Mouse (Mus musculus) liver, embryonic 14.5 days (tissue): ENCODE data around the gene Rin3. TPM values are rescaled to one million over a fixed set of nuclear protein-coding genes. Genes with fewer than 3 reads are reported as not detected.

Experiments used
- ATAC-seq: fragments of 200-750 bp; cut with Nextera tagmentation; 2 replicates; pipeline ENCODE4 v1.8.0; 2017; ENCODE audit warnings: moderate number of reproducible peaks, mild to moderate bottlenecking, moderate library complexity; ENCODE audit not compliant: insufficient read depth
- DNase-seq, 3 experiments: peaks; one replicate each; pipeline ENCODE4 v3.0.0-alpha.2; 2012 to 2013; ENCODE audit warnings: low read depth in 3 of 3, low spot score in 3 of 3
- H3K27ac ChIP-seq: fragments of 300-500 bp; sonication (generic); 2 replicates; pipeline ENCODE4 v1.5.1; 2014; ENCODE audit warnings: moderate library complexity, mild to moderate bottlenecking, control low read depth, inconsistent platforms
- H3K27me3 ChIP-seq: fragments of 300-500 bp; sonication (generic); 2 replicates; pipeline ENCODE4 v1.6.1; 2014; ENCODE audit warnings: mild to moderate bottlenecking, low read length, moderate library complexity; ENCODE audit not compliant: control insufficient read depth, insufficient read depth
- H3K36me3 ChIP-seq: fragments of 300-500 bp; sonication (generic); replicated peaks from 2 replicates; pipeline ENCODE4 v1.6.1; 2014; ENCODE audit warnings: low read depth; ENCODE audit not compliant: control insufficient read depth, insufficient read depth
- H3K4me1 ChIP-seq, 2 experiments: fragments of 200-500 bp in 1 of 2; fragments of 300-500 bp in 1 of 2; sonication (generic) in 1 of 2; replicated peaks; 2 replicates each; pipeline ENCODE4 v1.6.1; 2012 to 2014; ENCODE audit warnings: antibody characterized with exemption in 1 of 2, inconsistent platforms in 1 of 2, low read length in 1 of 2; ENCODE audit not compliant: control insufficient read depth in 2 of 2, insufficient read depth in 2 of 2
- H3K4me2 ChIP-seq: fragments of 300-500 bp; sonication (generic); 2 replicates; pipeline ENCODE4 v1.6.1; 2014; ENCODE audit warnings: low read depth, mild to moderate bottlenecking, control low read depth, moderate library complexity
- H3K4me3 ChIP-seq, 2 experiments: fragments of 200-500 bp in 1 of 2; fragments of 300-500 bp in 1 of 2; sonication (generic) in 1 of 2; 2 replicates each; pipeline ENCODE4 v1.5.1; 2012 to 2014; ENCODE audit warnings: low read depth in 2 of 2, low read length in 2 of 2, mild to moderate bottlenecking in 2 of 2, control low read depth in 1 of 2, inconsistent platforms in 1 of 2, moderate library complexity in 1 of 2; ENCODE audit not compliant: insufficient read depth in 1 of 2
- H3K9ac ChIP-seq: fragments of 300-500 bp; sonication (generic); replicated peaks from 2 replicates; pipeline ENCODE4 v1.6.1; 2014; ENCODE audit warnings: mild to moderate bottlenecking, control low read depth, moderate library complexity
- H3K9me3 ChIP-seq: fragments of 300-500 bp; sonication (generic); 2 replicates; pipeline ENCODE4 v1.6.1; 2016; ENCODE audit warnings: low read length, mixed read lengths; ENCODE audit not compliant: control insufficient read depth
- CTCF ChIP-seq: IDR thresholded peaks from 2 replicates; pipeline ENCODE4 v1.5.1; 2016; ENCODE audit warnings: antibody characterized with exemption, low read depth, control low read depth
- EP300 ChIP-seq: IDR thresholded peaks from 2 replicates; pipeline ENCODE4 v1.6.1; 2016; ENCODE audit warnings: antibody characterized with exemption, low read depth
- WGBS: fragments of 180-500 bp; shearing (Covaris S2); extraction: QIAGEN DNeasy Blood & Tissue Kit; methylation state at CpG from one replicate; pipeline ENCODE4 v1.1.7; 2014; ENCODE audit not compliant: insufficient replicate concordance; 5-methylcytosine and 5-hydroxymethylcytosine counted together
- polyA plus RNA-seq, 2 experiments: library from polyadenylated mRNA; depleted of rRNA in 1 of 2; stranded (reverse) in 1 of 2; unstranded in 1 of 2; fragments of >200 nt; fragmentation: Nextera tagmentation in 1 of 2; extraction: Ambion mirVana in 1 of 2; gene quantifications; 2 replicates each; pipeline versions ENCODE4 v1.2.1 to v1.2.3; 2012 to 2014

Rin3 gene
- polyA plus RNA-seq, 2 experiments = 3.1 to 4.5 TPM

DNA sequence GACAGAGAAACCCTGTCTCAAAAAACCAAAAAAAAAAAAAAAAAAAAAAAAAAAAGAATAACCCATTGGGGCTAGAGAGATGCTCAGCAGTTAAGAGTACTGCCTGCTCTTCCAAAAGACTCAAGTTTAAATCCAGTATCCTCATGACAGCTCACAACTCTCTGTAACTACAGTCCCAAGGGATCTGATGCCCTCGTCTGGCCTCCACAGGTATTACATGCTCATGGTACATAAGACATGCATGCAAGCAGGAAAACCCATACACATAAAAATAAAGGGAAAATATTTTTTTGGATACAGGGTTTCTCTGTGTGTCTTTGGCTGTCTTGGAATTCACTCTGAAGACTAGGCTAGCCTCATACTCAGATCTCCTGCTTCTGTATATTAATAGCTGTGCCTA is 63.7 kb downstream of the Rin3 start:
- ATAC-seq = no peak
- Histone ChIP-seq H3K36me3 (no peaks in the 10 kb centered on the region), H3K4me1 (0 out of 4 replicates have a peak, but pooled peaks cover 0 to 3% of the 10 kb centered on the region in 2 experiments), H3K9me3 (no peaks in the 10 kb centered on the region), H3K4me2 (no peak overlapping the region), H3K4me3 (no peak overlapping the region), H3K27ac (no peak overlapping the region), H3K27me3 (no peaks in the 10 kb centered on the region), H3K9ac (no peak overlapping the region)
- 10% methylated on average over 1 of the region's 1 CpGs for WGBS
- TF ChIP-seq CTCF (peak; percentile 66), EP300 (no peak)
- DNase-seq = peak in 1 of 3 experiments; percentile 24

DNA sequence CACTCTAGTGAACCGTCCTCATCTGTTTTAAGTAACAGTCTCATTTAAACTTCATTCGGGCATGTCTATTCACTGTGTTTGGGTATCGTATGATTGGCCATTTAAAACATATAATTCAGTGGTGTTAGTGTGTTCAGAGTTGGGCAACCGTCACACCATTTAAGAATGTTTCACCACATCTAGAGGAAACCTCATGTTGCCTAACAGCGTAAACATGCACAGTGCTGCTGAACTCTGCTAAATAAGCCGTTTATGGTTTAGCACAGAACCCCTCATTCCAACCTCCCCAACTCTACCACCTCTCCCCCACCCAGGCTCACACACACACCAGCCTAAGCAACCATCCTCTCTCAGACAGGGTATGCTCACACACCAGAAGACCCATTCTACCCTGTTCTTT is 65.6 kb downstream of the Rin3 start:
- no peaks in the 10 kb centered on the region; the same call in 1 of the 2 replicates for H3K36me3 ChIP-seq
- TF ChIP-seq CTCF = no peak
- TF ChIP-seq EP300 = no peak
- no peak overlapping the region for H3K4me3 ChIP-seq
- H3K27me3 ChIP-seq = no peaks in the 10 kb centered on the region
- WGBS = 73% methylated on average over 6 of the region's 6 CpGs
- ATAC-seq = no peak
- H3K27ac ChIP-seq = no peak overlapping the region
- H3K4me2 ChIP-seq = no peak overlapping the region
- H3K9me3 ChIP-seq = no peaks in the 10 kb centered on the region
- DNase-seq = no peak
- H3K4me1 ChIP-seq = 0 out of 4 replicates have a peak, but pooled peaks cover 0 to 3% of the 10 kb centered on the region in 2 experiments
- no peak overlapping the region for H3K9ac ChIP-seq

DNA sequence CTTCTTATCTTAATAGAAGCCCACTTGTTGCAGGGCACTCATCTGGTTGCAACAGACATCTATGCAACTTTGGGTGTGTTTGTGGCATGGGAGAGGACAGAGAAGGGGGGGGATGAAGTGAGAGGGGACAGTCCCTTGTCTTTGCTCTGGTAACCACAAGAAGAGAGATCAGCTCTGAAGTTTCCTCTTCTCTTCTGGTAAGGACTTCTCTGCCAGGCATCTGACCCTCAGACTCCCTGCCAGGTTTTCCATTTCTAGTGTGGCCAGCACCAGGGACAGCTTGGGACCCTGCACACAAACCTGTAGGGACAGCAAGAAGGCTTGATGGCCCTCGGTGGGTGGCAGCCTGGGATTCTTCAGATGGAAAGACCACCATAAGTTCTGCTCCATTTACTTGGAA is 68.1 kb downstream of the Rin3 start:
- Histone ChIP-seq H3K27ac (no peak overlapping the region), H3K27me3 (no peaks in the 10 kb centered on the region), H3K4me1 (peaks cover 0 to 13% of the 10 kb centered on the region in 2 experiments; a peak in 2 of 4 replicates), H3K9ac (no peak overlapping the region), H3K36me3 (no peaks in the 10 kb centered on the region; the same call in 1 of the 2 replicates), H3K4me2 (no peak overlapping the region), H3K4me3 (no peak overlapping the region), H3K9me3 (no peaks in the 10 kb centered on the region)
- no peak for DNase-seq
- ATAC-seq = no peak
- 42% methylated on average over 1 of the region's 1 CpGs for WGBS
- TF ChIP-seq CTCF = no peak
- TF ChIP-seq EP300 = no peak

DNA sequence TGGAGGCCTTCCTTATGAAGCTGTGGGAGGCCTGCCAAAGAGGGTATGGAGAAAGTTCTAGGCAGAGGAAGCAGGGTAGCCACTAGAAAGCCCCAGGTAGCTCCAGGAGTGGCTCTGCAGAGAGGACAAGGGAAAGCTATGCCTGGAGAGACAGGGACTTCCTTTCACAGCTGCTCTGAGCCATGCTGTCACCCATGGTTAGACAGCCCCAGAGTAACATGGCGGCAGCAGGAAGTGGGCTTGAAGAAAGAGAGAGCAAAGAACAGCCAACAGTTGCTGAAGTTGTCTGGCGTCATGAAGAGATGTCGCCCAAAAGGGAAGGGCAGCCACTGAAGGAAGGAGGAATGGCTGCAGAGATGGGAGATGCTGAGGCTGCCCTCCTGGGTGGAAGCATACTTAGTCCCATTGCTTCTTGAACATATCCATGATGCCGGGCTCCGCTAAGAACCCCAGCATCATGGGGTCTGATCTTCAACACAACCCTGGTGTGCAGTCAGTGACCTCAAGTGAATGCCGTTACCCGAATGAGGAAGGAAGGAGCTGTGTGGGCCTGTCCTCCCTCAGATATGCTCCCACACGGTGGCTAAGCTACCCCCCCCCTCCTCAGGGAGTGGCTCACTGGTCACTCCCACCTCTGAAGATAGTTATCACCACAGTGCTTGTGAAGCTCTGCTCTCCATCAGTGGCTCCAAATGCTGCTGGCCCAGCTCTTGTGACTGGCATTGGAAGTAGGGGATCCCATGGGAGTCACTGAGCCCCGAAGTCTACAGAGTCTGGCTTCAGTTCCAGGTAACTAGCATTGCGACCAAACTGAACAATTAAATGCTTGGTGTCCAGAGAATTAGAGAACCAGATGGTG is 71.5 kb downstream of the Rin3 start:
- no peak for DNase-seq
- Histone ChIP-seq H3K9me3 (no peaks in the 10 kb centered on the region), H3K4me3 (peak overlapping the region; percentile 3 to 11; a peak in 2 of 4 replicates), H3K27me3 (no peaks in the 10 kb centered on the region), H3K4me2 (no peak overlapping the region), H3K4me1 (peaks cover 0 to 17% of the 10 kb centered on the region in 2 experiments; a peak in 2 of 4 replicates), H3K9ac (no peak overlapping the region), H3K27ac (no peak overlapping the region), H3K36me3 (no peaks in the 10 kb centered on the region; the same call in 1 of the 2 replicates)
- peak; percentile 39; the same call in 1 of the 2 replicates for ATAC-seq
- TF ChIP-seq EP300 (no peak), CTCF (no peak)
- 22% methylated on average over 10 of the region's 10 CpGs for WGBS

DNA sequence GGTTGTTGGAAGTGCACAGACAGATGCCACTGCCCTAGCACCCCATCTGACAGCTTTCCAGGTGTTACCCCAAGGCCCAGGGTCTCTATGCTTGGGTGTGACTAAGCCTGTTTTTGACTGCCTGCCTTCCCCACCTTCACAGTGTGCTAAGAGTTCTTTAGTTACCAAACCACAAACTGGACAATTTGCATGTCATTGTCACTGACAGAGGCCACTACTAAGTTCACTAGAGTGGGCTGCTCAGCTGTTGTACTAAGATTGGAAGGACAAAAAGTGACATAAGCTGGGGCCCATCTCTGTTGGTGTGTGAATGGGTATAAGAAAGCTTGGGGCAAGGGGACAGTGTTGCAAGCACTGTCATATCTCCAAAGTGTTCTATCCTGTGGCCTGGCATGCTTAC is 72.9 kb downstream of the Rin3 start:
- H3K4me3 ChIP-seq = no peak overlapping the region; a peak in 1 of 4 replicates
- peaks cover 0 to 17% of the 10 kb centered on the region in 2 experiments; a peak in 2 of 4 replicates for H3K4me1 ChIP-seq
- no peak for ATAC-seq
- H3K9ac ChIP-seq = no peak overlapping the region
- DNase-seq = no peak
- no peaks in the 10 kb centered on the region for H3K9me3 ChIP-seq
- H3K27ac ChIP-seq = no peak overlapping the region
- no peak overlapping the region; the same call in 1 of the 2 replicates for H3K4me2 ChIP-seq
- no peaks in the 10 kb centered on the region; the same call in 1 of the 2 replicates for H3K36me3 ChIP-seq
- H3K27me3 ChIP-seq = no peaks in the 10 kb centered on the region
- TF ChIP-seq CTCF (no peak), EP300 (no peak)
